Mouse (Mus musculus): ENCODE results near the gene Nck1.

- TF ChIP-seq POLR2A (IDR thresholded peaks at IDR 0.05; ENCODE audit: insufficient read depth, low read depth, low read length) (no peak), CTCF (IDR thresholded peaks at IDR 0.05; ENCODE audit: insufficient read depth, low read depth, low read length) (no peak)
Measured at GRCm38 (mm10) chr9:100454664-100454993, 91.3 kb downstream of the Nck1 start.
